Mouse (Mus musculus) neural tube, postnatal 0 days (tissue): ENCODE measurements around the gene Gde1. TPM values are rescaled to one million over a fixed set of nuclear protein-coding genes. Genes with fewer than 3 reads are reported as not detected.

ENCODE experiments used
- polyA plus RNA-seq: library from polyadenylated mRNA; unstranded; fragments of >200 nt; fragmentation: Nextera tagmentation; extraction: Ambion mirVana; gene quantifications from 2 replicates; pipeline ENCODE4 v1.2.1, GENCODE M21; 2015

Gde1 gene
- polyA plus RNA-seq, result 300 and 307 TPM in 2 replicates

DNA sequence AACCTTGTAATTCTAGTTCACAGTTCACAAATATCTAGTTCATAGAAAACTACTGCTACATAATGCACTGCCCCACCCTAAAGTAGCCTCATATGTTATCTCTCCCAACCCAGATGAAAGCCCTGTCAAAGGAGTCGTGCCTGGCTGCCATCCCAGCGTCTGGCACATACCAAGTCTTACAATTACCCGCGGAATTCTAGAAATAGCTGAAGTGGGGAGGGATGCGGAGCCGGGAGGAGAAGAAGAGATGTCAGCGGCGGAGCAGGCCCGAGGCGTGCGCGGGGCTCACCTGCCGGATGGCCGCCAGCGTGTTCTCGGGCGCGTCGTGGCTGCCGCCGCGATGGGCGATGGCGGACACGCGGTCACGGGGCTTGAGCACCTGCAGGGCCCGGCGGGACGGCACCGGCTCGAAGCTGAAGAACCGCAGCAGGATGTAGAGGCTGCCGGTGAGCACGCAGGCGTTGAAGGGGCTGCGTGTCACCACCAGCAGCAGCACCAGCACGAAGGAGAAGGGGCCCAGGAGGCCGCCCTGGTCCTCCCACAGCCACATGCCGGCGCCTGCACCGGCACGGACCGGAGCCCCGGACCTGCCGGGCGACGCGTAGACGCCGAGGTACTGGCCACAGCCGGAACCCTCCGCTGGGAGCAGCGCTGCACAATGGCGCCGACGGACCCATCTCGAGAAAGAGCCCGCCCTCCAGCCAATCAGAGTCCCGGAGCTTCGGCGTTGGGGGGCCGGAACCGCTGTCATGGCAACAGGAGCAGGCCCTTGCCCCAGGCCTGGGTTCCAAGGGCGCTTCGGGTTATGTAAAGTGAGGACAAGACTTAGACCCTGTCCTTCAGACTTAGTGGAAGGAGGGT, at the start of gene Gde1:
Gene Gde1 (minus strand): TSS at position 678 of the 861 bp plus-strand sequence.

DNA sequence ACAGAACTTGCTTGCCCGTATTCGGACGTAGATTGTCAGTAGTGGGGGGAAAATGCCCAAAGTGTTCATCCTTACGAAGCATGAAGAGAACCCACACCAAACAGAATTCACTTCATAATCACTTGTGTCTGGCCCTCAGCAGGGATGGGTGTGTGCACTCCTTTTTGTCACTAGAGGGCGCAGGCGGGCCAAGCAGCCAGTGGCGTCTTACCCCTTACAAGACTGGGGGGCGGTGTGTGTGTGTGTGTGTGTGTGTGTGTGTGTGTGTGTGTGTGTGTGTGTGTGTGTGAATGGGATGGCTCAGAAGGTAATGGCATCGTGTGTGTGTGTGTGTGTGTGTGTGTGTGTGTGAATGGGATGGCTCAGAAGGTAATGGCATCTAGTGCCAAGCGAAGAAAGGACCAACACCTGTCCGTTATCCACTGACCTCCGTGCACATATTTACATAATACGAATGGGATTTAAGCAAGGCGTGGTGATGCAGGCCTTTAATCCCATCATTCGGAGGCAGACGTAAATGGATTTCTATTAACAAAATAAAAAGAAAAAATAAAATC, 34.5 kb upstream of the Gde1 start, which contains the start of gene Vps35l:
Gene Vps35l (plus strand): TSS at position 252 of the 557 bp plus-strand sequence.

GRCm38 (mm10) chr7:118712228-118713173, 6.9 kb upstream of the Gde1 start, which contains the start of gene Ccp110:
Ccp110 (plus strand) TSS chr7:118712552.

Other genes with a start within 250 kb of the Gde1 start
- 1.1 and 1.2 TPM in 2 replicates for gene Itpripl2, start 213.8 kb downstream of the Gde1 start, polyA plus RNA-seq
- 149 and 151 TPM in 2 replicates for gene Coq7, start 172.4 kb downstream of the Gde1 start, polyA plus RNA-seq
- 5.7 and 6.5 TPM in 2 replicates for gene Tmc7, start 121.0 kb downstream of the Gde1 start, polyA plus RNA-seq
- gene Tmc5, start 108.5 kb downstream of the Gde1 start, polyA plus RNA-seq, result 0.19 and 0.27 TPM in 2 replicates
- gene Ccp110, start 6.8 kb upstream of the Gde1 start, polyA plus RNA-seq, result 13.9 and 14.6 TPM in 2 replicates
- gene Vps35l, start 34.4 kb upstream of the Gde1 start, polyA plus RNA-seq, result 74.9 and 84.2 TPM in 2 replicates
- 4.4 and 5.6 TPM in 2 replicates for gene Iqck, start 150.0 kb upstream of the Gde1 start, polyA plus RNA-seq
- gene Knop1, start 150.5 kb upstream of the Gde1 start, polyA plus RNA-seq, result 65.8 and 66.0 TPM in 2 replicates